Mouse (Mus musculus): Measurements from ENCODE around the gene Spns2. TPM values are rescaled to one million over a fixed set of nuclear protein-coding genes. Genes with fewer than 3 reads are reported as not detected.

Gene Spns2
- polyA plus RNA-seq, 1 experiment from 2014 or later, result 4.6 TPM

- no peak for ATAC-seq
- Histone ChIP-seq H3K9me3 (replicated peaks; ENCODE audit: control insufficient read depth, low read length) (no peaks in the 10 kb centered on the region), H3K9ac (ENCODE audit: low read length) (no peak overlapping the region), H3K27ac (ENCODE audit: low read depth, low read length) (no peak overlapping the region), H3K27me3 (replicated peaks; ENCODE audit: control insufficient read depth, insufficient read depth, low read length) (no peaks in the 10 kb centered on the region), H3K4me2 (ENCODE audit: low read length) (no peak overlapping the region), H3K4me3 (ENCODE audit: low read depth, low read length) (no peak overlapping the region), H3K36me3 (ENCODE audit: control insufficient read depth, insufficient read depth, low read length) (no peaks in the 10 kb centered on the region), H3K4me1 (ENCODE audit: control insufficient read depth, insufficient read depth, low read length) (no peaks in the 10 kb centered on the region)
- WGBS, result 72% methylated on average over 5 of the region's 5 CpGs
- DNase-seq (ENCODE audit: low spot score), result no peak
Observed at GRCm38 (mm10) chr11:72402017-72402416, 87.7 kb downstream of the Spns2 start.

Other genes with a start within 250 kb of the Spns2 start
- gene Slc13a5, start 222.7 kb downstream of the Spns2 start, polyA plus RNA-seq (2014; fragmentation: Nextera tagmentation; extraction: Ambion mirVana), result 0.24 and 0.51 TPM in 2 replicates
- gene Xaf1, start 188.3 kb downstream of the Spns2 start, polyA plus RNA-seq (2014; fragmentation: Nextera tagmentation; extraction: Ambion mirVana), result 1.1 TPM in 2 replicates
- gene Fbxo39, start 175.5 kb downstream of the Spns2 start, polyA plus RNA-seq (2014; fragmentation: Nextera tagmentation; extraction: Ambion mirVana), result not detected in 2 replicates
- gene Tekt1, start 127.5 kb downstream of the Spns2 start, polyA plus RNA-seq (2014; fragmentation: Nextera tagmentation; extraction: Ambion mirVana), result 10.4 and 10.5 TPM in 2 replicates
- gene Smtnl2, start 78.2 kb downstream of the Spns2 start, polyA plus RNA-seq (2014; fragmentation: Nextera tagmentation; extraction: Ambion mirVana), result 1.4 and 1.6 TPM in 2 replicates
- not detected in 2 replicates for gene Ggt6, start 54.4 kb downstream of the Spns2 start, polyA plus RNA-seq (2014; fragmentation: Nextera tagmentation; extraction: Ambion mirVana)
- 80.5 and 82.1 TPM in 2 replicates for gene Mybbp1a, start 48.5 kb downstream of the Spns2 start, polyA plus RNA-seq (2014; fragmentation: Nextera tagmentation; extraction: Ambion mirVana)
- gene Spns3, start 60.6 kb upstream of the Spns2 start, polyA plus RNA-seq (2014; fragmentation: Nextera tagmentation; extraction: Ambion mirVana), result 0.10 and 0.16 TPM in 2 replicates
- 100 and 120 TPM in 2 replicates for gene Ube2g1, start 117.4 kb upstream of the Spns2 start, polyA plus RNA-seq (2014; fragmentation: Nextera tagmentation; extraction: Ambion mirVana)
- gene Ankfy1, start 200.1 kb upstream of the Spns2 start, polyA plus RNA-seq (2014; fragmentation: Nextera tagmentation; extraction: Ambion mirVana), result 27.1 and 32.3 TPM in 2 replicates

Measured in forebrain, embryonic 14.5 days (tissue).